Mouse (Mus musculus): Measurements from ENCODE around the gene Ptgis. TPM values are rescaled to one million over a fixed set of nuclear protein-coding genes. Genes with fewer than 3 reads are reported as not detected.

The Ptgis gene
- total and polyA plus RNA-seq, 3 experiments = 16.3 to 32.1 (median 17.7) TPM

GRCm38 (mm10) chr2:167144439-167145307 is 95.7 kb downstream of the Ptgis start:
- DNase-seq = no peak
- Histone ChIP-seq H3K4me1 (ENCODE audit: control insufficient read depth, insufficient read depth, low read length) (peaks cover 14% of the 10 kb centered on the region), H3K36me3 (ENCODE audit: control insufficient read depth, insufficient read depth, low read length) (no peaks in the 10 kb centered on the region), H3K79me2 (replicated peaks; ENCODE audit: control insufficient read depth, insufficient read depth, low read length) (peaks cover 2% of the 10 kb centered on the region), H3K27ac (no peak overlapping the region), H3K9ac (ENCODE audit: low read depth, low read length) (no peak overlapping the region), H3K4me3 (no peak overlapping the region), H3K27me3 (ENCODE audit: control insufficient read depth, insufficient read depth, low read length) (no peaks in the 10 kb centered on the region)
- 37% methylated on average over 14 of the region's 14 CpGs for WGBS
- TF ChIP-seq POLR2A (IDR thresholded peaks at IDR 0.05; ENCODE audit: insufficient read depth, low read depth, low read length) (no peak), CTCF (IDR thresholded peaks at IDR 0.05) (no peak), EP300 (IDR thresholded peaks at IDR 0.05; ENCODE audit: insufficient read depth, low read depth, low read length) (no peak)
- intact Hi-C loops (cut with DNase I) = no loop called here

GRCm38 (mm10) chr2:167143914-167144313 is 96.5 kb downstream of the Ptgis start:
- Histone ChIP-seq H3K9ac (ENCODE audit: low read depth, low read length) (no peak overlapping the region), H3K4me1 (ENCODE audit: control insufficient read depth, insufficient read depth, low read length) (peaks cover 18% of the 10 kb centered on the region), H3K27ac (no peak overlapping the region), H3K4me3 (no peak overlapping the region), H3K79me2 (replicated peaks; ENCODE audit: control insufficient read depth, insufficient read depth, low read length) (peaks cover 2% of the 10 kb centered on the region), H3K36me3 (ENCODE audit: control insufficient read depth, insufficient read depth, low read length) (no peaks in the 10 kb centered on the region), H3K27me3 (ENCODE audit: control insufficient read depth, insufficient read depth, low read length) (no peaks in the 10 kb centered on the region)
- intact Hi-C loops (cut with DNase I) = no loop called here
- no peak for DNase-seq
- 68% methylated on average over 2 of the region's 2 CpGs for WGBS
- TF ChIP-seq CTCF (IDR thresholded peaks at IDR 0.05) = no peak
- no peak for TF ChIP-seq POLR2A (IDR thresholded peaks at IDR 0.05; ENCODE audit: insufficient read depth, low read depth, low read length)
- TF ChIP-seq EP300 (IDR thresholded peaks at IDR 0.05; ENCODE audit: insufficient read depth, low read depth, low read length) = no peak

GRCm38 (mm10) chr2:167142282-167142681 is 98.1 kb downstream of the Ptgis start:
- H3K27me3 ChIP-seq (ENCODE audit: control insufficient read depth, insufficient read depth, low read length) = no peaks in the 10 kb centered on the region
- 96% methylated on average over 3 of the region's 3 CpGs for WGBS

GRCm38 (mm10) chr2:167141810-167142209 is 98.6 kb downstream of the Ptgis start:
- intact Hi-C loops (cut with DNase I) = no loop called here
- 66% methylated on average over 4 of the region's 4 CpGs for WGBS
- Histone ChIP-seq H3K4me3 (no peak overlapping the region), H3K27me3 (ENCODE audit: control insufficient read depth, insufficient read depth, low read length) (no peaks in the 10 kb centered on the region), H3K9ac (ENCODE audit: low read depth, low read length) (no peak overlapping the region), H3K4me1 (ENCODE audit: control insufficient read depth, insufficient read depth, low read length) (peaks cover 15% of the 10 kb centered on the region), H3K36me3 (ENCODE audit: control insufficient read depth, insufficient read depth, low read length) (no peaks in the 10 kb centered on the region), H3K79me2 (replicated peaks; ENCODE audit: control insufficient read depth, insufficient read depth, low read length) (peaks cover 2% of the 10 kb centered on the region), H3K27ac (no peak overlapping the region)
- TF ChIP-seq POLR2A (IDR thresholded peaks at IDR 0.05; ENCODE audit: insufficient read depth, low read depth, low read length) (no peak), CTCF (IDR thresholded peaks at IDR 0.05) (no peak), EP300 (IDR thresholded peaks at IDR 0.05; ENCODE audit: insufficient read depth, low read depth, low read length) (no peak)
- no peak for DNase-seq

More at GRCm38 (mm10) chr2:167142282-167142681, 98.1 kb downstream of the Ptgis start:
- intact Hi-C loops (cut with DNase I) = no loop called here
- Histone ChIP-seq H3K4me1 (ENCODE audit: control insufficient read depth, insufficient read depth, low read length) (peaks cover 15% of the 10 kb centered on the region), H3K9ac (ENCODE audit: low read depth, low read length) (no peak overlapping the region), H3K27ac (no peak overlapping the region), H3K79me2 (replicated peaks; ENCODE audit: control insufficient read depth, insufficient read depth, low read length) (peaks cover 2% of the 10 kb centered on the region), H3K4me3 (no peak overlapping the region), H3K36me3 (ENCODE audit: control insufficient read depth, insufficient read depth, low read length) (no peaks in the 10 kb centered on the region)
- TF ChIP-seq EP300 (IDR thresholded peaks at IDR 0.05; ENCODE audit: insufficient read depth, low read depth, low read length) = no peak
- no peak for TF ChIP-seq CTCF (IDR thresholded peaks at IDR 0.05)
- no peak for TF ChIP-seq POLR2A (IDR thresholded peaks at IDR 0.05; ENCODE audit: insufficient read depth, low read depth, low read length)
- no peak for DNase-seq

Other genes with a start within 250 kb of the Ptgis start
- gene Stau1, start 244.3 kb downstream of the Ptgis start, total RNA-seq (2021) = 10 to 100 TPM; 40.2 to 44.9 TPM
- 27.7 and 34.5 TPM in 2 replicates for gene Stau1, start 244.3 kb downstream of the Ptgis start, polyA plus RNA-seq (2012; rRNA removed)
- 10 to 100 TPM; 10.9 to 11.3 TPM for gene Ddx27, start 225.4 kb downstream of the Ptgis start, total RNA-seq (2021)
- gene Ddx27, start 225.4 kb downstream of the Ptgis start, polyA plus RNA-seq (2012; rRNA removed) = 6.9 and 7.7 TPM in 2 replicates
- gene Znfx1, start 177.6 kb downstream of the Ptgis start, total RNA-seq (2021) = 10 to 100 TPM; 37.4 to 39.3 TPM
- gene Znfx1, start 177.6 kb downstream of the Ptgis start, polyA plus RNA-seq (2012; rRNA removed) = 21.9 and 29.1 TPM in 2 replicates
- 10 to 100 TPM; 32.8 to 38.8 TPM for gene Kcnb1, start 50.4 kb downstream of the Ptgis start, total RNA-seq (2021)
- 17.2 and 19.2 TPM in 2 replicates for gene Kcnb1, start 50.4 kb downstream of the Ptgis start, polyA plus RNA-seq (2012; rRNA removed)
- 10 to 100 TPM; 14.1 to 17.0 TPM for gene B4galt5, start 108.6 kb upstream of the Ptgis start, total RNA-seq (2021)
- gene B4galt5, start 108.6 kb upstream of the Ptgis start, polyA plus RNA-seq (2012; rRNA removed) = 9.4 and 9.8 TPM in 2 replicates
- 10 to 100 TPM; 21.7 to 23.6 TPM for gene Slc9a8, start 181.1 kb upstream of the Ptgis start, total RNA-seq (2021)
- 26.1 and 43.8 TPM in 2 replicates for gene Slc9a8, start 181.1 kb upstream of the Ptgis start, polyA plus RNA-seq (2012; rRNA removed)